Mouse (Mus musculus): ENCODE results near the gene Cacna1s.
A peak's percentile ranks its signal among the peaks of the same experiment; 100 is the strongest.

The Cacna1s gene

DNA sequence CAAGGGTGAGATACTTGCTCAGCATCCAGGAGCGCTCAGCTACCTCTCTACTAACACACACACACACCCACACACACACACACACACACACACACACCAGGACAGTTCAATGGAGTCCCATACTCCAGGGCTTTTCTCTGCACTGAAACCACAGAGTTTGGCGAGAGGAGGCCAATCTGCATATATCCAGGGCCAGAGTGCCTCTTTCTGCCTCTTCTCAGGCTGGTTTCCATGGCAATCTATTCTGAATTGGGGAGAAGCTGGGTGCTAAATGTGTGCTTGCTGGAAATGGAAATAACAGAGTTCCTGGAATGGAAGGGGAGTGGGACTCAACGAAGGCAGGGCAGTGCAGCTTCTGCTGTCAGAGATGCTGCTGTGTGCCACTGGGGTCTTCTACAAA, 3.2 kb downstream of the Cacna1s start:
- DNase-seq, result no peak

DNA sequence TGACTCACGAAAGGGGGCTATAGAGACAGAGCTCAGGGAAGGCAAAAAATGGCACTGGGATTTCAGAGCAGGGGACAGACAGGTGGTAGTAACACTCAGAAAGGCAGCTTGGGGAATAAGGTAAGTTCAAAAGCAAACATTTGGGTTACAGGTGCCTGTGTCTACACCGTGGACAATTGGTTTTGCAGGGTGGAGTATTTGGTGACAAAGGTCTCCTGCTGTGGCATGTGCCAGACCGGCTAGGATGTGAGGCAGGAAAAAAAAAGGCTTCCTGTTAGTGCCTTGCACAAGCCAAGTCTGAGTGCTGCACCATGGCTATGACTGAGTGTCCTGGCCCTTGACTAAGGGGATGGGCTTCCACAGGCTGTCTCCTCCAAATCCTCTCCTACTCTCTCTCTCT, 6.0 kb downstream of the Cacna1s start:
- DNase-seq, result no peak

DNA sequence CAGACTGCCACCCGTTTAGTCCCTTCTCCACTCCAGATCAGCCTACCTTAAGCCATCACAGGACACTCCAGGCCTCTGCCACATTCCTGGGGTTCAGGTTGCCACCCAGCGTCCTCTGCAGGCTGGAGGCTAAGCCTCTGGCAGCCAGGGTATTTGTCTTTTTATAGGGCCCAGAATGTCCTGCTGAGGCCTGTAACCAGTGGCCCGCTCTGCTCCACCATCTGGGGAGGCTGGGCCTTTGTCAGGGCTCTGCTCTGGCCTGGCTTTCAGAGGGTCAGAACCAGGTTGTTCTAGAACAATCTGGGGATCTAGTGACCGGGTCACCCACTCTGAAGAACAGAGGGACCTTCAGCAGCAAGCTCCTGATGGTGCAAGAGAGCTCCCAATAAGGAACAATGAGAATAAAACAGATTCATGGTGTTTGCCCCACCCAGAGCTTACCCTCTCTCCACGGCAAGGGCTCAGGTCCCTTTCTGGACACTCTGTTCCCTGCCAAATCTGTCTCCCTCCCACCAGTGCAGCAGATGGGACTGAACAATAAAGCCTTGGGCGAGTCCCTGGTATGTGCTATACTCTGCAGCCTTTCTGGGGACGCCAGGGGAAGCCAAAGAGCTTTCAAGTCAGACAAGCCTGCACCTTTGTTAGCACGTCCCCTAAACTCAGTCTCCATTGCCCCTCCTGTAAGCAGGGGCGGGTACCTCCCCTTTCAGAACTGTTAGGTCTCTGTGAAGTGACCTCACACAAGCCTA, 8.7 kb downstream of the Cacna1s start:
- peak; percentile 70 for DNase-seq

DNA sequence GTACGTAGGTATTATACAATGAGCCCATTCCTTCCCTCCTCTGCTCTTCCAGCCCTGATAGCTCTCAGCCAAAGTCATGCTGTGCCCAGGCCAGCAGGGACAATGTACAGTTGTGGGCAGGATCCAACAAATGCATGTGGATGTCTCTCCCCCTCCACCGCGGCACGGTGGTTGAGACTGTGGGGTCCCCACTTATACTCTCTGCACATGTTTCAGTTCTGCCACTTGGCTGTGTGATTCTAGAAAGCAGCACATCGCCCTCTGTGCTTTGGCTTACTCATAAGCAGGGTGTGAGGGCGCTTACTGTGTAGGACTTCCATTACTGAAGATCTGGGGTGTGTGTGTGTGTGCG, 9.2 kb downstream of the Cacna1s start:
- DNase-seq, result no peak

DNA sequence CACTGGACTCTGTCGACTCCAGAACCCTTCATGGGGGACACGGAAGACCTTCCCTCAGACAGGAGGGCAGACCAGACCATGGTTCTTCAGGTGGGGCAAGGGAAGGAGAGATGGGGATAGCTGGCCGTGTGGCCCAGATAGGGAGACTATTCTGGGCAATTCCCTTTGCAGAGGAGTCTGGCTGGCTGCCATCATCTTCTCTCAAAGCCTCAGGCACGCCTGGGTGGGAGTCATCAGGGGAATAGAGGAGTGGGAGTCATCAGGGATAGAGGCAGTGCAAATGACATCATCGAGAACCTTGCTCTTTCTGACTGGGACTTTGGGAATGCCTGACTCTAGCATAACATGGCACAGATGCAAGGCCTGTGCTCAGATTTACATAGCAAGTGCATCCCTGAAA, 11.4 kb downstream of the Cacna1s start:
- DNase-seq, result no peak

DNA sequence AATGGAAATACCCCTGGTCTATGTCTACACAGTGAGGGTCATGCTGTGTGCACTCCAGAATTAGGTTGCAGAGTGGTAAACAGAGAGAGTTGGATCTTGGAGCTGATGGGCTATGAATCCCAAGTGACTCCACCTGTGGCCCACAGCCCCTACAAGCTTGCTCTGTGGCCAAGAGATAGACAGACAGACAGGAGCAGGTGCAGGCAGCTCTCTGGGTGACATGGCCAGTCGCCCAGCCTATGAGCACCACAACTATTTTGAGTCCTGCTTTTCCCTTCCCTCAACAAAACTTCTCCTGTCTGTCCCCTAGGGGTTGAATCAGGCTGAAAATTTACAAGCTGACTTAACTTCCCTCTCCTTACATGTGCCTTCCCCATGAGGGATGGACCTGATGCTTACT, 14.1 kb downstream of the Cacna1s start:
- no peak for DNase-seq

DNA sequence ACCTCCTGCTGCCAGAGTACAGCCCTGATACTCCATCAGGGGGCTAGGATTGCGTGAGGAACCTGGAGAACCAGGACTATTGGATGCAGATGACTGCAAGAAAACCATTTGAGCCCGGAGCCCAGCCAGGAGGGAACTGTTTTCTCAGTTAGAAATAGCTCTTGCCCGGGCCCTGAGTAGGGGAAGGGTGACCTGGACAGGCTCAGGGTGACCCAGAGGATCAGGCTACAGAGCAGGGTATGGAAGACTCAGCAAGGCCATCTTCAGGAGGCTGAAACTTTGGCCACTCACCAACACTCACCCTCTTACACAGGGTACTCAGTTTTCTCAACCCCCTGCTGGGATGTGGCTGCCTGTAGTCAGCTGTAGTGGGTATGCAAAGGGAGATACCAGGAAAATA, 15.0 kb downstream of the Cacna1s start:
- no peak for DNase-seq

DNA sequence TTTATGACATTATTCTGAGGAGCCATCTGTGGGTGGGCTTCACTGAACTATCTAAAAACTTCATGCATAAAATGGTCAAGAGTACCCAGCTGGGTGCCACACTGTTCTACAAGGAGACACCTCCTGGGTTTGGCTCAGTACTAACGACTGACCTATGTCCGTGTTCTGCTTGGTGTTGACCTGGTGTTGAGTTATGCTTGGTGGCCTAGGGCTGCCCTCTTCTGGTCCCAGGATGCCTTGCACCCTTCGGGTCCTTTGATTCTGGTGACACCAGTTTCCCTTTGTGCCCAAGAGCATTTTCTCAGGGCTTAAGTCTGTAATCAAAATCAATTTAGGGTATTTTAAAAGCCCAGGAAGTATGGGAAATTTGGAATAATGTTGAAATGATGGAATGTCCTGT, 23.5 kb downstream of the Cacna1s start:
- DNase-seq, result peak; percentile 42

DNA sequence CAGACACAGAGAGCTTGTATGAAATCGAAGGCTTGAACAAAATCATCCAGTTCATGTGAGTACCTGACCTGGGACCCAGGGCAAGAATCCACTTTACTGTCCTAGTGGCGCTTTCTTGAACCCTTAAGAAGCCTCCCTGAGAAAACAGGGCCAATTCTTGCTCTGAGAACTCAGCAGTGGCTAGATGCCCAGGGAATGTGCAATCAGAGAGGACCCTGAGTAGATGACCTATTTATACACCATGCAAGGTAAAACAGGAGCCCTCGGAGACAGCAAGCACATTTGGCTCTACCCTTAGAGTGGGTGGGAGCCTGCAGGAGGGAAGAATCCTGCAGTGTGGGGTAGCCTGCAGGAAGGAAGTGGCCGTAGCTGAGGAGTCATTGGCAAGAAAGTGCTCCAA, 25.1 kb downstream of the Cacna1s start:
- no peak for DNase-seq

DNA sequence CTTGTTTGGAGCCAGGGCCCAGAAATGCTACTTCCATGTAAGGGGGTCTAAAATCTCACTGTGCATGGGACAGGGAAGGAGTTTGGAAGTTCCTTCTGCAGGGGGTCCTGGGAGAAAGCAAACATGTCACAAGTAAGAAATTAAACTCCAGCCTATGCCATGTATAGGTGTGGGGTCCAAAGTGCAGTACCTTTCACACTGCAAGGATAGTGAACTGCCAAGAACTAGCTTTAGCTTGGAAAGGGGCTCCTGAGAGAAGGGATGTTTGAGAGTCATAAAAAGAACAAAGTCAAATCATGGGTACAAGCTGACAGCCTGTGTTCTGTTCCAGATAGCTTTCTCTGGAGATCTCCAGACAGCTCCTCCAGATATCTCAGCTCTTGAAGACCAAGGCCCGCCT, 28.6 kb downstream of the Cacna1s start:
- no peak for DNase-seq

DNA sequence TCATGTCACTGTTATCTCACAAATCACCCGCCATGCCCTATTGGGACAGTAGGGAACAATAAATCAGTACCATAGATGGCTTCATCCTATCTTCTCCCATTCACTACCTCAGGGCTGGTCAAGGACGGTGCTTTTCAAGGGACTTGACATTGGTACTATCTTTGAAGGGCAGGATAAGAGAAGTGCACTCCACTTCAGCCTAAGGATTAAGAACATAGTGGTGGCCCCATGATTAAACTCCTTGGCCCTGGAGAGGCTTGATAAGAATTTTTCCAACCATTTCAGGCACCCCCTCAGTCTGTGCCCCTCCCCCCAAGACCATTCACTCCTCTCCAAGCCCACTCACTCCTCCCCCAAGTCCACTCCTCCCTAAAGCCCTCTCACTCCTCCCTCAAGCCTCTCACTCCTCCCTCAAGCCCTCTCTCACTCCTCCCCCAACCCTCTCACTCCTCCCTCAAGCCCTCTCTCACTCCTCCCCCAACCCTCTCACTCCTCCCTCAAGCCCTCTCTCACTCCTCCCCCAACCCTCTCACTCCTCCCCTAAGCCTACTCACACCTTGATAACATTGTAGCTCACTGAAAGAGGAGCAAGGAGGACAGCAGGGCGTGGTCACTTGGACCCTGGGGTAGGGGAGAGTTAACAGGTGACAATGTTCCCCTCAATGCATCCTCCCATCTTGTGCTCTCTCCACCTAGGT, 33.6 kb downstream of the Cacna1s start:
- no peak for DNase-seq

DNA sequence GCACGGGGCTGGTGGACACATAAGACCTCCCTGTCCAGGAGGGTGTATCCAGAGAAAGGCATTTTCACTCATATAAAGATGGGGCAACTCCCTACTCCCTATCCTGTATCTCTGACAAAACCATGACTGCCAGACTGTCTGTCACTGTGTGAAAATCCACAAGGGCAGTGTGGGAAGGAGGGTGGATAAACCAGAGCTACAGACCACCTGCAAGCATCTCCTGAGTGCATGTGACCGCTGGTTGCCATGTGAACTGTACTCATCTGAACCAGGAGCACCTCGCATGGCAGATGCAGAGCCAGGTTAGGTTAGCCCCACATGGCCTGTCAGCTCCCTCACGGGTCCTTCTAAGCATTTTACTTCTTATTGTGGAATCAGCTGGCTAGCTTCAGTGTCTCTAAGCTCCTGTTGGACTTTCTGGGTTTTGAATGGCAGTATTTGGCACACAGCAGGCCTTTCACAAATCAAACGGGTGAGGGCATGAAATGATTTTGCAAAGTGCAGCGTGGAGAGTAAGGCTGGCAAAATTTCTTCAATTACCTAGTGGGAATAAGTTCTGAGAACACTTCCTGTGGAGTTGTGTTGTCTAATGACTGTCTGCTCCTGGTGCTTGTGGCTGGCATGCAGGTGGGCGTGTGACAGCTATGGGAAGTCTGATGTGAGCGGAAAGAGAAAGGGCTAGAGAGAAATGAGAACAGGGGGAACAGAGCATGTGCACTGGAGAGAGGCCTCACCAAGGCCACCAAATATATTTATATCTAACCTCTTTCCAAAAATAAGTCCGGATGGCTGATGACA, 37.0 kb downstream of the Cacna1s start:
- no peak for DNase-seq

DNA sequence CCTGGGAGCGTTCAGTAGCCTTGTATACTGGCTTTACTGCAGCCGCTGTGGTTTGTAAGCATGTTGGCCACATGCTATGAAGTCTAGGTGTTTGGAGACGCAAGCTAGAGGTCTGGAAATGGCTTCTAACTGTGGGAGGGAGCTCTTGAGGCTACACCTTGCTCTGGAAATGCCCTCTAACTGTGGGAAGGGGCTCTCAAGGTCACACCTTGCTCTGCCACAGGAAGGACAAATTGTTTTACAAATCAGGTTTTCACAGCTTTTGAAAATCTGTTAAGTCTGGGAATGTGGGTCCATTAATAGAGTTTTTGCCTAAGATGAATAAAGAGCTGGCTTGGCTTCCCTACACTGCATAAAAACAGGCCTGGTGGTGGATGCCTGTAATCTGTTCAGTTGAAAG, 41.2 kb downstream of the Cacna1s start:
- DNase-seq, result no peak

DNA sequence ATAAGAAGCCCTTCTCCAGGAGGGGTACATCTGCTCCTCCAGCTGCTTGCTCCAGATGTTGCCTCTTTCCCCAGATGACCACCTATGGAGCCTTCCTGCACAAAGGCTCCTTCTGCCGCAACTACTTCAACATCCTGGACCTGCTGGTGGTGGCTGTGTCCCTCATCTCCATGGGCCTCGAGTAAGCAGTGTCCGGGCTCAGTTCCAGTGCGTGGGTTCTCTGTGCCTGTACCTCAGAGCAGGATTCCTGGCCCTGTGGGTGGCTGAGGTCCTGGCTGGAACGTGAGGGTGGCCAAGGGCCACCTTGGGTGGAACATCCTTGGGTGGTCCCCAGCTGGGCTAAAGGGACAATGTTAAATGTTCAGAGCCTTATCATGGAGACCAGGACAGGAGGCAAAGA, 42.3 kb downstream of the Cacna1s start:
- no peak for DNase-seq

DNA sequence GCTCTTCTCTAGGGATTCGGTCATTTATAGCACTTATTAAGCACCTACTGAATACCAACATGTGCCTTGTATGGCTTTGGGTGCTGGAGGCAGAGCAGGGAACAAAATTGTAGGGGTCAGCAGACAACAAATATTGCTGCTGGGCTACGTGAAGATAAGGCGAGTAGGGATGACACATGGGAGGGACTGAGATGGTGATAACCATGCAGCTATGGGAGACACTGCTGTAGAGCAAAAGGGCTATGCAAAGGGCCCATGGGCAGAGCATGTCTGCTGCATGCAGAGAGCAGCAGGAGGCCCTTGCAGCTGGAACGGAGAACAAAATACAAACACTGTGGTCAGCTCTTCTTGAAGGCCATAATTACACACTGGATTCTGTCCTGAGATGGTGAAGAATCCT, 49.5 kb downstream of the Cacna1s start:
- no peak for DNase-seq

DNA sequence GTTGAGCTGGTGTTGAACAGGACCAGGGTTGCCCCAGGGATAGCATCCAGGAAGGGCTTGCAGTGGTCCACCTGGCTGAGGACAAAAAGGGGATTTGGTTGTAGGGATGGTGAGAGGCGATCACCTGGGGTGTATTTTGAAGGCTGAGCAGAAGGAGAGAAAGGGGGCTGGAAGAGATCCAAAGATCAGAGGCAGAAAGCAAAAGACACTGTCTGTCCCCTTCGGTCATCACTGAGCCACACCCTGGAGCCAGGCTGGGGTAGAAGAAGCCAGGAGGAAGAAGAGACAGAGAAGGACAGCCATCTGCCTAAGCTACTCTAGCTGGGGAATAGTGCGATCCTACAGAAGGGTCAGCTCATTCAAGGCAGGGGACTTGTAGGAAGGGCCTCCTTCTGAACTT, 50.0 kb downstream of the Cacna1s start:
- no peak for DNase-seq

DNA sequence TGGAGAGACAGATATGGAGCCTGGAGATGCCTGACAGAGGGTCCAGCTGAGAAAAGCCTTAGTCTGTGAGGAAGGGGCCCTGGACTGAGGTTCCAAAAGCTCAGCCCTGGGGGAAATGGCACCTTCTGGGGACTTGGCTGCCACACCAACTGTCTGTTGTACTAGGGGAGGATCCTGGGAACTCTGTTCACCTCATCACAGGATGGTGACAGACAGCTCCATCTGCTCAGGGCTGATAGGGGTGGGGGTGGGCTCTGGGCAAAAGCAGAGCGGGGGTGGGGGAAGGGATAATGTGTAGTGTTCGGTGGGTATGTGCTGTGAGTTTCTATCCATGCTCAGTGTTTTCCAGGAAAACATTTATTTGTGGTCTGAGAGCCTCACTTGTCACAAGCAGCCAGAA, 50.4 kb downstream of the Cacna1s start:
- DNase-seq, result no peak

DNA sequence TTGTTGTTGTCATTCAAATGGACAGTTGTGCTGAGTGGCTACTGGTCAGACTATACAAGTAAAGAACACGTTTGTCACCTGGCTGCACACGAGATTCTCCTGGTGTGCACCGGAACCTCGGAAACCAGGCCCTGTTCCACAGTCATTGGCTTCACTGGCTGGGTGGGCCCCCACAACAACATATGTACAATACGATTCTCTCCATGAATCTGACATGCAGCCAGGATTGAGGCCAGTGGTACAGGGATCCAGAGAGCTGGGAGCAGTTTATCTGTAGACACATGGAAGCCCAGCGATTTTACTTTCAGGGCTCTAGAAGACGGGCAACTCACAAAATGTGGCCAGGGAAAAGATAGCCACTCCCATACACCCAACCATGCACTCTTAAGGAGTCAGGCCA, 51.1 kb downstream of the Cacna1s start:
- DNase-seq, result no peak

DNA sequence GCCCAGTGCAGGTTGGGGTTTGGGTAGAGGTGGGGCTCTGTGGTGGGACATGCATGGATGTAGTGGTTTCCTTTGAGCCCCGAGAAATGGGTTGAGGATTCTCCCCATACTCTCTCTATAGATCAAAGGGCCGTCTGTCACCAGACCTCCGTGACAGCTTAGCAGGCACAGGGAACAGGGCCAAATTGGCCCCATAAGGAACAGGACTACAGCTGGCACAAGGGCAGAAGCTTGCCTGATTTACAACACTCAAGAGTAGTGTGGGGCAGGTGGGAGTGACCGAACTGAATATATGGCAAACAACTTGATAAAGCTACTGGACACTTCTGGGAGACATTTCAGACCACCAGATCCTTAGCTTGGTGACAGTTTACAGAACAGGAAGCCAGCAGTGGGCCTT, 52.2 kb downstream of the Cacna1s start:
- DNase-seq, result no peak

DNA sequence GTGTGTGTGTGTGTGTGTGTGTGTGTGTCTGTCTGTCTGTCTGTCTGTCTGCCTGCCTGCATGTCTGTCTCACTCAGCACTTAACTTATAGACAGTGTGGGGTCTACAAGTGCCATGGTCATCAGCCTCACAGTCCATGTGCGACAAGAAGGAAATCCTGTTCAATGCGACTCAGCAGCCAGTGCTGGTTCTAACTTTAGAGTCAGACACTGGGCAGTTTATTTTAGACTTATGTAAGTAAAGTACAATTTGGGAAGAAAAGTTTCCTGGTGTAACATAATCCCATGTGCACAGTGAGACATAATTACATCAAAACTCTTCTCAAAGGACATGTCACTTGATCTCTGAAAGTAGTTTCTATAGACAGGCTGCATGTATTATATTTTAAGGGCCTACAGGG, 56.9 kb downstream of the Cacna1s start:
- no peak for DNase-seq

DNA sequence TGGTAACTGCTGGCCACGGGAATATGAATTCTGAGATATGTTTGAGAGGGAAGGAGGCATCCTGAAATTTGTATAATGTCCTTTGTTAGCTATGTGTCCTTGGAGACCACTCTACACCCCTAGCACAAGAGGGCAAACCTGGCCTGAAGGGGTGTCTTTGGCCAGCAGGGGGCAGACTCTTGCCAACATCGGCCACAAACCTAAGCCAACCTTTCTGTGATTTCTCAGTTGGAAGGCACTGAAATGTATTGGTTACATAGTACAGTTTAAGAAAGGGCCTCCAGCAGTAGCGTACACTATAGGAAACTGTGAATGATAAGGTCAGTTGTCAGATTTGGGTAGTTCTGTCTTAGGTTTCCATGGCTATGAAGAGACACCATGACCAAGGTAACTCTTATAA, 63.6 kb downstream of the Cacna1s start:
- peak; percentile 86 for DNase-seq

DNA sequence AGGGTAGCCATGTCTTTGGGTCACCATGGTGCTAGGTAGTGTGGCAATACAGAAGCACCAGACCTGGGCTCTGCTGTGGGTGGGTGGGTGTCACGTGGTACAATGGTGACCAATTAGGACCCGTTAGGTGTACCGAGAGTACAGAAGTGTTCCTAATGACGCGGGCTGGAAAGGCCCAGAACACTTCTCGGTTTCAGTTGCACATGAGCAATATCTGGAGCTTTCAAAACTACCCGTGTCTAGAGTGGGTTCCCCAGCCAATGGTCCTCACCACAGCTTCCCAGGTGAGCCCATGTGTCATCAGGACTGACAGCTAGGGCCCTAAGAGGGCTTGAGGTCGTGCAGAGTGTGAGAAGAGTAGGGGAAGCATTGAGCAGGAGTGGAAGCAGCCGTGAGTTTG, 64.5 kb downstream of the Cacna1s start:
- no peak for DNase-seq

DNA sequence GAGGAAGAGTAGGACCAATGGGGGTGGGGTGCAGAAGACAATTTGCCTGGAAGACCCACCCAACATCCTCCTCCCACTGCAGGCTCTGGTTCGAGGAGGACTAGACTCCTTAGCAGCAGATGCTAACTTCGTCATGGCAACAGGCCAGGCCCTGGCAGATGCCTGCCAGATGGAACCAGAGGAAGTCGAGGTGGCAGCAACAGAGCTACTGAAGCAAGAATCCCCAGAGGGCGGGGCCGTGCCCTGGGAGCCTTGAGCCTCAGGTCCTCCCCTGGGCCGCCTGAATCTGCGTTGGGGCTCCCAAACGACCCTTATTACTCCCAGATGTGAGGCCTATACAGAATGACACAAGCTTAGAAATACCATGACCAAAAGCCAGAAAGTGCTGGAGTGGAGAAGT, 66.3 kb downstream of the Cacna1s start:
- peak; percentile 69 for DNase-seq

DNA sequence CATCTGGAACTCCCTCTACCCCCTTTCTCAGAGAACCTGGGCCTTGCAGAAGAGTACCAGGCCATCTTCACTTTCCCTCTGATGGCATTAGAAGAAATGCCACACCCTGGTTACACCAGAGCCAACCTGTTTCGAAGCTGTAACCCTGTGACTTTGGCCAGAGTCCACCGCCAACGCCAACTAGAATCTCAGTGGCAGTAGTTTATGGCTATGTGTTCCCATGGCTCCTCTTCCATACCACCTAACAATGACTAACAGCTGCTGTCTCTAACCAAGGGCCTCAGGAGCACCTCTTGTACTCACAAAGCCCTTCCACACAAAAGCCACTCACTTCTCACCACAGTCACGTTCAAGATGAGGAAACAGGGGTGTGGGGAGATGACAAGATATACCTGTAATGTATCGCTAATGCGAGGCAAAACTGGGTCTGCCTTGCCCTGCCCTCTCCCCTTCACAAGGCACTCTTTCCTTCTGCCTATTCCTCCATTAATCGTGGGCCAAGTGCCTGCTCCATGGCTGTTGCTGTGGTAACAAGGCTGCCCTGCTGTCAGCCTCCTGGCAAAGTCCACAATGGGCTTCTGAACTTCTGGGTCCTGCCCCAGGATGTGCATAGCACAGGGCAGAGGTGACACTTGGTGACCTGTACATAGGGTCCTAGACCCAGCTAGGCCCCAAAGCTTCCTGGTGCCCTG, 67.2 kb downstream of the Cacna1s start:
- no peak for DNase-seq
